Mouse (Mus musculus): ENCODE measurements at regions not wholly inside any gene's neighbourhood (a gene's known extent, or its start where the extent isn't known, plus 50 kb on each side); places are given as distances from the start of the nearest gene placed in this dataset.

GRCm38 (mm10) chr9:42187371-42188228 lies 63.5 kb upstream of the Sorl1 start:
- TF ChIP-seq CTCF (IDR thresholded peaks at IDR 0.05; ENCODE audit: borderline replicate concordance, insufficient read depth, low read depth, low read length) (no peak), POLR2A (IDR thresholded peaks at IDR 0.05; ENCODE audit: borderline replicate concordance, insufficient read depth, low read length) (no peak)
